Mouse (Mus musculus): Measurements from ENCODE around the gene Smpd4.
A peak's percentile ranks its signal among the peaks of the same experiment; 100 is the strongest.

DNA sequence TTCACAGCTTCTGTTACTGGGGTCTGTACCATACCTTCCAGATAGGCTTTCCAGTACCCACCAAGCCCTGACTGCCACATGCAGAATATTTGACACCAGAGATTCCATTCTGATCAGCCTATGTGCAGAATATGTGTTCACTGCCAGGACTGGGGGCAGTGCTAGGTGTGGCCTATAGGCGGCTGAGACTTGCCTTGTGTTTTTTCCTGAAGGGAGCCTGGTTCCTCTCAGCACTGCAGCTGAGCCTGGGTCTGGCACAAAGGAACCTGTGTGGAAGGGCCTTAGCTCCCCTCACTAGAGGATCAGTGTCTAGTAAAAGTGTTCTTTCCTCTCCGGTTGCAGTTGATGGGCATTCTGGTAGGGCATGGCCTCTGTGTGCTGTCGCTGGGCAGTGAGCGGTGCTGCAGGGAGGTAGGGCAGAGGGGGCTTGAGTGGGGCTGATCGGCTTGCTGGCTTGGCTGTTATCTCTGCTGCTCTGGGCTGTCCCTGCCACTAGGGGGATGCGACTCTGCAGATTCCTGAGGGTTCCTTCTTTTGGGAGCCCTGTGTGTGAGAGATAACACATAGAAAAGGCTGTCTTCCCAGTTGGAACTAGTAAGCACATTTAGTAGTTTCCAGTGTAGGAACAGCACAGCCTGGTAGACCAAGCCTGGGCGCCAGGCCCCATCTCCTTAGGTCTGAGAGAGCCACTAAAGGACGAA lies 14.5 kb downstream of the Smpd4 start:
- TF ChIP-seq CTCF (IDR thresholded peaks at IDR 0.05; ENCODE audit: extremely low read depth, insufficient read depth, low read length) (peak; percentile 38; the same call in 1 of the 2 replicates), POLR2A (IDR thresholded peaks at IDR 0.05; ENCODE audit: extremely low read depth, insufficient read depth, low read length) (no peak)
